Mouse (Mus musculus) ES-CJ7 (cell line): ENCODE data around the gene Far1.

ENCODE experiments used
- DNase-seq: peaks from one replicate; pipeline ENCODE4 v3.0.0; 2011; ENCODE audit warnings: low read depth, low spot score

Far1 gene

GRCm38 (mm10) chr7:113571121-113571520 lies 57.5 kb downstream of the Far1 start:
- DNase-seq: no peak

- DNase-seq: no peak
Observed at GRCm38 (mm10) chr7:113572741-113573140, 59.1 kb downstream of the Far1 start.

GRCm38 (mm10) chr7:113582111-113582510 lies 68.5 kb downstream of the Far1 start:
- DNase-seq: no peak

- no peak for DNase-seq
Observed at GRCm38 (mm10) chr7:113589211-113589610, 75.6 kb downstream of the Far1 start.

GRCm38 (mm10) chr7:113590330-113590729 lies 76.7 kb downstream of the Far1 start:
- DNase-seq: no peak

- DNase-seq: no peak
Observed at GRCm38 (mm10) chr7:113591084-113591483, 77.5 kb downstream of the Far1 start.

- no peak for DNase-seq
Observed at GRCm38 (mm10) chr7:113591557-113592354, 78.1 kb downstream of the Far1 start.

- DNase-seq: no peak
Observed at GRCm38 (mm10) chr7:113592696-113593095, 79.1 kb downstream of the Far1 start.

GRCm38 (mm10) chr7:113594363-113594762 lies 80.7 kb downstream of the Far1 start:
- DNase-seq: peak; percentile 66

- no peak for DNase-seq
Observed at GRCm38 (mm10) chr7:113597231-113597630, 83.6 kb downstream of the Far1 start.

GRCm38 (mm10) chr7:113601803-113602202 lies 88.2 kb downstream of the Far1 start:
- no peak for DNase-seq

GRCm38 (mm10) chr7:113607928-113608327 lies 94.3 kb downstream of the Far1 start:
- DNase-seq: peak; percentile 36

GRCm38 (mm10) chr7:113609027-113609705 lies 95.5 kb downstream of the Far1 start:
- peak; percentile 65 for DNase-seq

GRCm38 (mm10) chr7:113612628-113613027 lies 99.0 kb downstream of the Far1 start:
- DNase-seq: no peak

- no peak for DNase-seq
Observed at GRCm38 (mm10) chr7:113614198-113614927, 100.7 kb downstream of the Far1 start.

- DNase-seq: no peak
Observed at GRCm38 (mm10) chr7:113619166-113619565, 105.5 kb downstream of the Far1 start.

GRCm38 (mm10) chr7:113619768-113620167 lies 106.1 kb downstream of the Far1 start:
- DNase-seq: no peak
